Mouse (Mus musculus): ENCODE measurements at regions not wholly inside any gene's neighbourhood (a gene's known extent, or its start where the extent isn't known, plus 50 kb on each side); places are given as distances from the start of the nearest gene placed in this dataset.
A peak's percentile ranks its signal among the peaks of the same experiment; 100 is the strongest.

DNA sequence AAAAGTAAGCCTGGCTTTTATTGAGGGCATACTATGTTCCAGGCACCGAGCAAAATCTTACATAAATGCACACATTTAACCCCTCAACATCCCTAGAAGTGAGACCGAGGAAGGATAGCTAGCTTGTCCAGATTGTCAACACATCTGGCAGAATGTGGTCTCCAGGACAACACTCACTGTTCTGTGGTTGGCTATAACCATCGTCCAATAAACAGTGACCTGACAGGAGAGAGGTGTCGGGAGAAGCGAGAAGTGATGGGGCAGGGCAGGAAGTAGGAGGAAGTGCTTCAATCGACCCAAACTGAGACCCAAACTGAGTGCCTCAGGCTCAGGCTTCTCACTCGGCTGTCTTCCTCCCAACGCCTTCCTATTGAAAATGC lies 70.8 kb upstream of the Picalm start:
- DNase-seq (ENCODE audit: low spot score): no peak

- DNase-seq (ENCODE audit: low spot score): no peak
Observed at GRCm38 (mm10) chr7:90059629-90060301, 70.2 kb upstream of the Picalm start.

- no peak for DNase-seq (ENCODE audit: low spot score)
Observed at GRCm38 (mm10) chr7:90060343-90061175, 69.5 kb upstream of the Picalm start.

DNA sequence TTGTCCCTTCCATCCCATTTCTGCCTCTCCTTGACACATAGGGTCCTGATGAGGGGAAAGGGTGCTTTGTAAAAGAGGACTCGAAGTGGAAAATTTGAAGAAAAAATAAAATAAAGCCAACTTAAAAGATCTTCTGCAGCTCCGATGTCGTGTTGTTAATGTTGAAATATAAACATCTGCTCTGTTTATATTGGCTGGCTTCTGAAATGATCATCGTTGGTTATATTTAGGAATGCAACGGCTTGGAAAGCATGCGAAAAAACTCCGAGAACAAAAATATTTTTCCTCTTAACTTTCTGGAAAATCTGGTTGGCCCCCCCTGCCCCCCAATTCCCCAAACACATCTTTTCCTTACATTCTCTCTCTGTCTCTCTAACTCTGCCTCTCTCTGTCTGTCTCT lies 68.3 kb upstream of the Picalm start:
- DNase-seq (ENCODE audit: low spot score): no peak

DNA sequence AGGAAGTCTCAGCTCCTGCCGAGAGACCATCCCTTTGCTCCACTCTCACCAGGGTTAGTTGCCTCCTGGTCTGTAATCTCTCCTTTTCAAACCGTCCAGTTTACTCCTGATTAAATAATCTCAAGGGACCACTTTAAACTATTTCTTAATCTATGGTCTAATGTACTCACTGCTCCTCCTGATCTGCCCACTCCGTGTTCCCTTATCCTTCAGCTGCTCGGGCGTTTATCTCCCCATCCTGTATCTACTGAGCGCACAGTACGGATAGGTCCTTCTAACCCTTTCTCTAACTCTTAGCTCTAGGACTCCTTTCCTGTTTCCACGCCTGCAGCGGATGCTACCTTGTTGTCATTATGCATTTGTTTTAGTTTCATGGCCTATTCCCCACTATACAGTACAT lies 67.1 kb upstream of the Picalm start:
- no peak for DNase-seq (ENCODE audit: low spot score)

DNA sequence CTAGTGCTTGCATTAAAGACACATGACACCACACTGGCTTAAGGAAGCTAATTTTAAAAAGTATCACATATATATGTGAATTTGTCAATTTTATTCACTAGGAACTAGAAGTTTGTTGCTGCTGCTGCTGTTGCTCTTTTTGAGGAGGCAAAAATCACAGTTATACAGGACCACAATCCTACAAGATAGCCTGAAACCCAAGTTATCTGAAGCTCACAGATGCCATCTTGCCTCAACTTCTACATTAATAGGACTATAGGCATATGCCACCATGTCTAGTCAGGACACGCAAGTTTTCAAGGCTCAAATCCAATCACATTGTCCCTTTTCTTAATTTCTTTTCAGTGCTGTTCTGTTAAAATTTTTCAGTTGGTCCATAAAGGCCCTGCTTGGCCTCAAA lies 65.8 kb upstream of the Picalm start:
- no peak for DNase-seq (ENCODE audit: low spot score)

GRCm38 (mm10) chr7:90065269-90065955 lies 64.6 kb upstream of the Picalm start:
- no peak for DNase-seq (ENCODE audit: low spot score)

GRCm38 (mm10) chr7:90066275-90066674 lies 63.7 kb upstream of the Picalm start:
- no peak for DNase-seq (ENCODE audit: low spot score)

DNA sequence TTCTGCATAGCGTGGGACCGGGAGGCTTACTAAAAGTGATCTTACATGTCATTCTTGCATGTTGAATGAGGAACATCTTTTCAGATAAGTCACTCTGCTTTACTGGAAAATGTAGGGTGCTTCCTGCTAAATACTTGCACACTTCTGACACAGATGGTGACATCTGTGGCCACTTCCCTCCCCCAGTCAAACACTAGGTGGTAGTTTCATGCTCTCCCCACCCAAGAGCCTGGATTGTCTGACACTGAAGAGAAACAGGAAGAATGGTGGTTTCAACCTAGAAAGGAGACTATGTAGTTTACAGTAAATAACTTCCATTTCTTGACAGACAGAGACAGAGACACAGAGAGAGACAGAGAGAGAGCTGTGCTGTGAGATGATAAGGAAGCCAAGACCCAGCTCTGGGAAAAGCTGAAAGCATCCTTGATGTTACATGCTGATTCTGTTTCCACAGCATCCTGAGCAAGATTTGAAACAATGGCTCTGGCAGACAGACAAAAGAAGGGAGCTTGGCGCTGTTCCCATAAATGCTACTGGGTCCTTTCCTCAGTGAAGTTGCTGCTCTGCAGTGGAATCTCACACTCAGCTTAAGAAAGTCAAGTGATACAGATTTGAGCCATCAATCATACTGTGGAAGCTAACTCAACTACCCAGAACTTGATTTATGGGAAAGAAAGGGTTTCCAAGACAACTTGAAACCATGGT lies 61.9 kb upstream of the Picalm start:
- DNase-seq (ENCODE audit: low spot score): peak; percentile 62

GRCm38 (mm10) chr7:90070267-90070666 lies 59.7 kb upstream of the Picalm start:
- DNase-seq (ENCODE audit: low spot score): no peak

GRCm38 (mm10) chr7:90073865-90074264 lies 56.1 kb upstream of the Picalm start:
- no peak for DNase-seq (ENCODE audit: low spot score)

- no peak for DNase-seq (ENCODE audit: low spot score)
Observed at GRCm38 (mm10) chr7:90074592-90074991, 55.4 kb upstream of the Picalm start.

DNA sequence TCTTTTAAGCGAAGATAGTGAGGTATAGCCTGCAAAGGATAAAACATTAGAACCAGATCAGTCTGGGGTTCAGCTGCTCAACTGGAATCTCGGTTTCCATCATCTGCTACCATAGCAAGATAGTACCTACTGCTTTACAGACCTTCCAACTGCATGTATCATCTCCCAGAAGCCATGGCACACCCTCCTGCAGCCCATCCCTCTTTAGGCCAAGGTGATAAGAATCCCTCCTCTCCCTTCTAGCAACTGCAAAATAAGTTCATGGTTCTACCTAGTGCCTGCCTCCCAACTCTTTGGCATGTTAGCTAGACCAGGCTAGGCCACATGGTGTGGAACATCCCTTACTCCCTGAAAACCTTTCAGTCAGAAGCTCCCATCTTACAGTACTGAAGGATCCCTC lies 52.4 kb upstream of the Picalm start:
- no peak for DNase-seq (ENCODE audit: low spot score)

- no peak for DNase-seq (ENCODE audit: low spot score)
Observed at GRCm38 (mm10) chr7:90080083-90080772, 49.8 kb upstream of the Picalm start.
